Mouse (Mus musculus) spleen, postnatal 36 days (tissue): ENCODE results near the gene Hk2.
A peak's percentile ranks its signal among the peaks of the same experiment; 100 is the strongest.

Source experiments
- DNase-seq, 2 experiments: peaks; one replicate each; pipeline ENCODE4 v3.0.0; 2022; ENCODE audit warnings: low spot score in 2 of 2, mixed read lengths in 1 of 2

Gene Hk2

DNA sequence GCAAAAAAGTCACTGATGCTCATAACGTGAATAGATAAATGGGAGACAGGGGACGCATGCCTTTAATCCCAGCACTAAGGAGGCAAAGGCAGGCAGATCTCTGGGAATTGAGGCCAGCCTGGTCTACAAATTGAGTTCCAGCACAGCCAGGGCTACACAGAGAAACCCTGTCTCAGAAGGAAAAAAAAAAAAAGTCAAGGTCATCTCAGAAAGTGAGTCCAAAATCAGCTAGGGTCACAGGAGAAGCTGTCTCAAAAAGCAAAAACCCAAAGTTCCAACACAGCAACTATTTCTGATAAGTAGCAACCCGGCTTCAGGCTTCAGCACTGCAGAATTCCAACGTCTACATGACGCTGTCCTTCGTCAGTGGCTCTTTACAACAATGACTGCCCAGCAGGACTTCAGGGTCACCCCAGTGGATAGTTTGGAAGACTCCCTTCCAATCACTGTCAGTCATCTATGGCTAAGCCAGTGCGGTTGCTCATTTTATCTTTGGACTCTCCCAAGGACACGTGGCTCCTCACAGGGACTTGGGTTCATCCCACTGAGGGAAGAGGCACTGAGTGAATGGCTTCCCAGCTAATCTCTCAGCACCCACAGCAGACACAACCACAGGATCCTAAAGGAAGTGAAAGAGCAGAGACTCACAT is 33.3 kb downstream of the Hk2 start:
- no peak for DNase-seq

DNA sequence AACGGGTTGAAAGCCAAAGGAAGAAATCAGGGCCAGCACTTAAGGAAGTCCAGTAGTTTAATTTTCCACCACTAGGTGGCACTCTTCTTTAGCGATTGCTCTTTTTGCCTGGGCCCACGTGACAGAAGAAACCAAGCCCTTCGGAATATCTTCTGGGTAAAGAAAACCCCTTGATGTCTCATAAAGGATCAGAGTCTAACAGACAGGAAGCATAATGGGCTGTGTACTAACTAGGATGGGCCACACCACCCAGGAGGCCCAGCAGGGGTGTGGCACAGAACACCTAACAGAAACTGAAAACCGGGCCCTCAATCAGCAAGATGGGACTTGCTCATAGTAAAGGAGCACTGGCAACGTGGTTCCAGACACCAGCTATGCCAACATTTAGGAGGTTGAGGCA is 34.0 kb downstream of the Hk2 start:
- DNase-seq: peak; percentile 20 to 59

DNA sequence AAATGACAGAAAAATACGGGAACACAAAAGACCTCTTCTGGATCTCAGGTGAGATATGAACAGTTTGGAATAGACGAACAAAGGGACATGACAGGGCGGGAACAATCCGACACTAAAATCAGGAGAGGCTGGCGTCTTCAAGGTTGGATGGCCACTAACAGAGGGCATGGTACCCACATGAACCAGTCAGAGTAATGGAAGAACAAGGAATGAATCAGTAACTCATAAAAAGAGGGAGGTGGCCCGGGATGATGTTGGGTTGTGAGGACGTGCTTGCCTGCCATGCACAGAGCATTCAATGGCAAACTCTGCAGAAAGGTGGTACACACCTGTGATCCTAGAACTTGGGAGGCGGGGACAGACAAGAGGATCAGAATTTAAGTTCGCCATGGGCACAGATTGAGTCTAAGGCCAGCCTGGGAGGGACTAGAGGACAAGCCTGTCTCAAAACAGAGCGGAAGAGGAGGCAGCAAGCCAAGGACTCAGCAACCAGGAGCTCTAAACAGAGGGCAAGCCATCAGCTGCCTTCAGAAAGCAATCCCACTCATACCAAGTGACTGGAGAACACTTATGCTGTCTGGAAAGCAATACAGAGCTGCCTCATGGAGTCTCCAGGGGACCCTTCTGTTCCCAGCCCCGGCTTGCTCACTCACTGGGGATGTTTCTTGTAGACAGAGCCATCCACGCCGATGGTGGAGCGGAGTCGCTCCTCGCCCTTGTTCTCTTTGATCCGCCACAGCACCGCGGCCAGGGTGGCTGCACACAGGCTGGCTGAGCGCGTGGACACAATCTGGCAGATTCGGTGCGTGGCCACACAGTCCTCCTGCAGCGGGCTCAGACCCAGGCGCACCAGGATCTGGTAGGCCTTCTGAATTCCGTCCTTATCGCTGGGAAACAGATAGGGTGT is 36.4 kb downstream of the Hk2 start:
- no peak for DNase-seq

DNA sequence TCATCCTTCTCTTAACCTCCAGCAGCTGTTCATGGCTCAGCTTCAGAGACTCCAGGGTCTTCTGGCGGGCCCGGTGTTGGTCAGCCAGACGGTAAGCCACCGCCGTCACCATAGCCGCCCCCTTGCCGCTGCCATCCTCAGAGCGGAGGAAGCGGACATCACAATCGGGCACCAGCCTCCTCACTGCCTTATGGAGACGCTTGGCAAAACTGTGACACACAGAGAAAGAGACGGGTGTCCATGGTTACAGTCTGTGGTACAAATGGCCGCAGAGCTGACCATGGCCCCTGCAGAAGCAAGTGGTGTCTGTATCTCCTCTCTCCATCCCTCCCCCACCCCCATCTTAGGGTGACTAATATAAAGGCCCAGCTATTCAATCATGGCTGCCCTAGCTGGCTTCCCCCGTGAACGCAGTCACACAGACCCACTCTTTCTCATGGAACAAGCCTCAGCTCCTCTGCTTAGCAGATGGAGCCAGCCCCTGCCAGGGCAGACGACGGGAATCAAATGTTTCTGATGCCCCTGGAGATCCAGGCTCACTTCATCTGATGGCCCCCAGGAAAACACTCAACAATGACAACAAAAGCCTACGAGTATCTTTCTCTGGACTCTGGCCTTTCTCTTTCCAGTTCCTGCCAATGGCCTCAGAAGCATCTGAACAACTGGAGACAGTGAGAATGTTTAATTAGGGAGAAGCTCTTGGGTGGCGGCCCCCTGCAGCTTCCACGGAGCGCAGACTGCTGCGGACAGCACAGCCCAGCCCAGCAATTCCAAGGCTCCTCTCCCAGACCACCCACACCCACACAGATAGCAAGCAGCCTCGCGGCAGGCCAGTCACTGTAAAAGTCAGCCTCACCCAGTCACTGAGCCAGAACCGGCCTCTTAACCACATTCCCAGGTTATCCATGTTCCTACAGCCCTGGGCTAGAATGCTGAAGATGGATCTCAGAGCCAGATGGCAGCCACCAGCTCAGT is 37.3 kb downstream of the Hk2 start:
- DNase-seq: no peak

DNA sequence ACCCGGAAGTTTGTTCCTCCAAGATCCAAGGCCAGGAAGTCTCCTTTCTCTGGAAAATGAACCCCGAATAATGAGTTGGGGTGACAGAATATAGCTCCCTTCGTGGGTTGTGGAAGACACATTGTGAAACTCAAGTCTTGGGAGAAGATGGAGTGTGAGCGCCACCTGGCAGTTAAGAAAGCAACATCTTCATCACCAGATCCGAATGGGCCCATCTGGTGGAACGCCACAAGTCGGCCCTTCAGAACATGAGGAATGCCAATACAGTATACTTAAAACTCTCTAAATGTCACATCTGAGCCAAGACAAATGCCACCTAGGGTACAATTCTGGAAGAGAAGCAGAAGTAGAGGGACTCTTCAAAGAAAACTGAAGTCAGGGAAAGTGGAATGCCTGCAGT is 38.9 kb downstream of the Hk2 start:
- DNase-seq: no peak

DNA sequence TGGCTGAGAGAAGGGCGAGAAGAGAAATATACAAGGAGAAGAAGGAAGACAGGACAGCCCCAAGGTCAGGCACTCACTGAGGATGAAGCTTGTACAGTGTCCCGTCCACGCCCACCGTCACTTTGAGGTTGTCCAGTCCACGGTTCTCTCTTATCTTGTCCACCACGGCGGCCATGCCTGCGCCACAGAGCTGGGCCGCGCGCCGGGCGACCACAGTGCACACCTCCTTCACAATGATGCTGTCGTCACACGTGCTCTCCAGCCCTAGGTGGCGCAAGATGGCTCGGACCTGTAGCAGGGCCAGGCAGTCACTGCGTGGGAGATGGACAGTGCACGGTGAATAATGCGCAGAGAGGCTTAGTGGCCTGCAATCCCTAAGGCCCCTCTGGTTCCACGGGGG is 45.6 kb downstream of the Hk2 start:
- DNase-seq: no peak

DNA sequence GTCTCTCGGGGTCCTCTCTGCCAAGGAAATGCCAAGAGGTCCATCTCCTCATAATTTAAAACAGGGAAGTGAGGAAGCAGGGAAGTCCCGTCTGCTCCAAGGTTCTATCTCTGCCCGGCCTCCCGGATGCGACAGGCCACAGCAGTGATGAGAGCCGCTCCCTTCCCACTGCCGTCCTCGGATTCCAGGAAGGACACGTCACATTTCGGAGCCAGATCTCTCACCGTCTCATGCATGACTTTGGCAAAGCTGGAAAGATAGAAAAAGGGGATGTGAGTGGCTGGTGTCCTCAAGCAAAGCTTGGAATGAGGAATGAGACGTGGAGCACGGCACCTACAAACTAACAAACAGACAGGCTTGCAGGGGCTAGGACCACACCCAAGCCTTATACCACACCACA is 47.0 kb downstream of the Hk2 start:
- no peak for DNase-seq

DNA sequence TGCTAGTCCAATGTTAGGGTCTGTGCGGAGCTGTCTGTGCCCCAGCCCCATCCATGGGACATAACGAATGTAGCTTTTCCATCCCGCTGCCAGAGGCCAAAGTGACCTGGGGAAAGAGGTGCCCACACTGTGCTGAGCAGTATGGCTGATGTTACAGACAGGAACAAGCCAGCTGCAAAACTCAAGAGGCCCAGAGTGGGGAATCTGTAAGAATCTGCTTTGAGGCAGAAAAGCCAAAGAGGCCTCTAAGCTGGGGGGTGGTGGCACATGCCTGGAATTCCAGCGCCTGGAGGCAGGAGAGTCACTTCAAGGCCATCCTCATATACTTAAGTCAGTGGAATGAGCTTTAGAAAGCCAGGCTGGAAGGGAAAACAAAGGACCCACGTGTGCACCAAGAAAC is 50.9 kb downstream of the Hk2 start:
- DNase-seq: no peak

DNA sequence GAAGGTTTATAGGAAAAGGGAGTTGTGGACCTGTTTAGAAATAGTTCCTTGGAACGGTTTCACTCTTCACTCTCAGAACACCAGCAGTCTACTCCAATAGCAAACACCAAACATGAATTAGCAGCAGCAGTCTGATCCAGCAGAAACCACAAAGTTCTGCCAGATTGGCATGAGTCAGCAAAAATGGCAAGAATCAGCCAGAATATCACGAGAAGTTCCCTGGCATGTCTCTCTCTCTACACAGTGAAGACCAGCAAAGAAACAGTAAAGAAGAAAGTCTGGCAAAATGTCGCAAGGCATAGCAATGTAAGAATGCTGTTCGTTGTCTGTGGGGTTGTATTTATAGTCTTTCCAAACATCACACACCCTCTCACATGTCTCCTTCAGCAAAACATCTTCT is 58.1 kb downstream of the Hk2 start:
- no peak for DNase-seq

DNA sequence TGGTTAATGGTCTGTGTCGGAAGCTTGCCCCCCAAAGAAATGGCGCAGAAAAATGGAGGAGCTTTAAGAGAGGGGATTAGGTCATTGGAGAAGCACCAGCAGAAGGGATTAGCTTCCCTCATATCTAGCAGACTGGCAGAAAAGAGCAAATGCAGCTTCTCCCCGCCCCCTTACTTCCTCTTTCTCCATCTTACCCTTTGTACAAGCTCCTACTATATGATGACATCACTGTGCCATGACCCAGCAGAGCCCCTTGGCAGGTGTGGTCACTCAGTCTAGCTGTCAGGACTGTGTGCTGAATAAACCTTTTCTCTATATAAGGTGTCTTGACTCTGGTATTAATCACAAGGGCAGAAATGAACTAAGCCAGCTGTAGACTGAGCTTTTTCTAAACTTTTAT is 58.6 kb downstream of the Hk2 start:
- DNase-seq: no peak

DNA sequence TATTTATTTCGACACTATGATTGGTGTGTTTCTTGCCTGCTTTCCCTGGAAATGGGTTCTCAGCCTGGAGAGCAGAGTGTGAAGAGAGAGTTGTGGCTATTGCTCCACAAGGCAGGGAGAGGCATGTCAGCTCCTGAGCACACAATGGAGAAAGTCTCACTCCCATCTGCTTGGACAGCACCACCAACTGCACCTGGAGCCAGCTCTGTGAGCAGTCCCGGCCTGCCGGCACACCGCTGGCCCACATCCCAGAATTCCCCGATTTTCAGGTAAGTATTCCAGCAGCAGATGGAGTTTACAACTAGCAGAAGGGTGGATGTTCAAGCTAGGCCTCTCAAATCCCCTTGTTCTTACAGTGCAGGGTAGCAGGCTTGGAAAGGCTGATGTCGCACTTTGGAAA is 59.0 kb downstream of the Hk2 start:
- no peak for DNase-seq

DNA sequence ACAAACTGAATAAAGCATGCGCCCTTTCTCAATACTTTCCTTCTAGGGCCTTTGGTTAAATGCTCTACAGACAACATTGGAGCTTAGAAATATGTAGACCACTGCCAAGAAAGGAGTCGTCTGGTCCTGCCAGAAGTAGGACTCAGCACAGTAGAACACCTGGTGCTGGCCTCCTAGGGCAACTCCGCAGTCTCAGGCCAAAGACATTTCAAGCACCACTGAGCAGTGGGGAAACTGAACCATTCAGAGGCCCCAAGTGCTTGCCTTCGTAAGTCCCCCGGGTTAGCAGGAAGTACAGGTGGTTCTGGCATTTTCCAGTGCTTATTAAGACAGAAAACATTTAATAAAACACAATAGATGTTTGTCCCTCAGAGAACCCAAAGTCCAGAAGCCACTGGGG is 59.4 kb downstream of the Hk2 start:
- DNase-seq: no peak

DNA sequence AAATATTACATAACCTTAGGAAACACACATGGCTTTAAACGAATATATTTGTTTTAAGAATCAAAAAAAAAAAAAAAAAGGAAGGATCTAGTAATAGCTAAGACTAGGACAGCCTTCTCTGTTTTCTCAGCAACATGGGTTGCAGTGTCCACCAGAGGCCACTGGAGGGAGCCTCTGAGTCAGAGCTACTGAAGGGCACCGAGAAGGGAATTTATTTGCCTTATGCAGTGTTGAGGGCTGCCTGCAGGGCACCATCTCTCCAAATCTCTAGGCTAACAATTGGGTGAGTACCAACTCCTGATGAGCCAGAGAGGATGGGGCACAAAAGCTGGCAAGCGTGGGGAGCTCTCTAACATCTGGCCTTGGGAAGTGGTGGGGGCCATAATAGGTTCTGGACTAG is 60.0 kb downstream of the Hk2 start:
- peak; percentile 49 to 60 for DNase-seq

DNA sequence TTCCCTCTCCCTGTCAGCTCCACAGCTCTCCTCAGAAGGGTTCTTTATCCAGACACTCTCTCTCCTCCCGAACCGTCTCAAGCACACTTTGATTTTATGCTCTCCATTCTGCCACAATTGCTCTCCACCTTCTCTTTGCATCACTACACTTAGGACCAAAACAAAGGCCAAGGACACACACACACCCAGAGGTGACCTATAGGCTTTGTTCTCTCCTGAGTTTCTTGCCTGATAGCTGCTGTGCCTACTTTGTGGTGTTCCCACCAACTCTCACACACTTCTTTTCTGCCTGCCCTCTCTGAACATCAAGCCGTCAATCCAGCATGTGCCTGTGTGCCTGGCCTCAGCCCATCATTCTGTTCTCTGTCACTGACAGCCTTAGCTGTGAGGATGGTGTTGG is 66.5 kb downstream of the Hk2 start:
- DNase-seq: no peak

DNA sequence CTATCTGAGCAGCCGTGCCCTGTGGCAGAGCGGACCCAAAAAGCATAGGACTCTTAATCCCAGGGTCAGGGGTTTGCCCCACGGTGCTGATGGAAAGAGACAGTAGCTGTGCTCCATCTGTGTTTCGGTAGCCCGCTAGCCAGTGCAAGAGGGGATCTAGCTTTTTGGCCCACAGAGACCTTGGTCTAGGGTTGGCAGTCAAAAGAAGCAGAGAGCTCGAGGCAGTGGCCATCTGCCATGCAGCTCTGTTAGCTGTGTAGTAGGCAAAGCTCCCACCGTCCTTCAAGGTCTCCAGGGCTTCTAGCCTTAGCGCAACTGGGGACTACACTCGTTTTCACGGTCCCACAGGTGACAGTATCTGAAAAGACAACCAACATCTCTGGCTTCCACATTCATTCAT is 67.0 kb downstream of the Hk2 start:
- no peak for DNase-seq

DNA sequence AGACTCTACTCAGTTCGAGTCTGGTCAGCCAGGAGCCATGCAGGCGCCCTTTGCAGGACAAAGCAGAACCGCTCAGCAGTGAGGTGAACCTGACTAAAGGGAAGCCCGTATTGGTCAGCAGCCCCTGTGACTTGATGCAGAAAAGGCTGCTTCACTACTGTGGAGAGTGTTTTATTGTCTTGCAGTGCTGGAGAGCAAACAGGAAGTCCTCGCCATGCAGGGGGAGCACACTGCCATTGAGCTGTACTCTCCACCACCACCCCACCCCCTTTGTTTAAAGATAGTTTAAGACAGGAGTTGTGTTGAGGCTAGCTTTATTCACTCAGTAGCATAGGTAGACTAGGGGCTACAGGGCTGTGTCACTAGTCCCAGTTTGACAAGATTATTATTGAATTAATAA is 69.0 kb downstream of the Hk2 start, which contains the start of gene Pole4:
TSS of gene Pole4 (minus strand) at position 145 of the 400 bp plus-strand sequence.
- DNase-seq: no peak

DNA sequence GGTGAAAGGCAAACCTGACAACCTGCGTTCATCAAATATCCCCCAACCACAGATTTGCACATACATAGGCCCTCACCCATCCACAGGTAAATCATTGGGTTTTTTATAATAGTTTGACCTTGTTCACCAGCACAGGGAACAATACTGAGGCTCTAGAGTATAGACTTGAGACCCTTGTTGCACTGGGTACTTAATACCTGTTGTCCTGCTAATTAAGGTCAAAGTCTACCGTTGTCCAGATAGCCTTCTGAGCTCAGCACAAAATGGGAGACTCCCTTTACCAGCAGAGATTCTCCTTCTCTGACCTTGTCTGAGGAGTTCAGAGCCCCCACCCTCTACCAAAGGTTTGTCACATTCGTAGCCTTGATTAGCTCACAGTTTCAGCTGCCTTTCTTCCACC is 70.5 kb downstream of the Hk2 start:
- DNase-seq: no peak

DNA sequence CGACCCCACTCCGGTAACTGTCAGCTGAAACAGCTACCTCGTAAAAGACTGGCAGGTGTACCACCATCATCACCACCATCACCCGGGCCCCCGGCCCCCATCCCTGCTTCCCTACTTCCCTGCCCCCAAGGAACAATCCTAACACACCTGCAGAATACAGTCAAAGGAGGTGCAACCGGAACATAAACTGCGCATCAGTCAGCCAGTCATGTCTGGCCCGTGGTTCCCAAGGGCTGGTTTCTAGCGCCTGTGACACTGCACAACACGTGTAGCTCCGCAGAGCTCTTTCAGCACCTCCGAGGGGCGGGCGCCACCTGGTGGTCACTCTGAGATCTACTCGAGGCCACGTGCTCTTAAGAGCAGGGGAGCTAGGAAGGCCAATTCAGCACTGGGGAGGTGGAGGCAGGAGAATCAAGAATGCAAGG is 71.6 kb downstream of the Hk2 start:
- DNase-seq: peak; percentile 71 to 74

DNA sequence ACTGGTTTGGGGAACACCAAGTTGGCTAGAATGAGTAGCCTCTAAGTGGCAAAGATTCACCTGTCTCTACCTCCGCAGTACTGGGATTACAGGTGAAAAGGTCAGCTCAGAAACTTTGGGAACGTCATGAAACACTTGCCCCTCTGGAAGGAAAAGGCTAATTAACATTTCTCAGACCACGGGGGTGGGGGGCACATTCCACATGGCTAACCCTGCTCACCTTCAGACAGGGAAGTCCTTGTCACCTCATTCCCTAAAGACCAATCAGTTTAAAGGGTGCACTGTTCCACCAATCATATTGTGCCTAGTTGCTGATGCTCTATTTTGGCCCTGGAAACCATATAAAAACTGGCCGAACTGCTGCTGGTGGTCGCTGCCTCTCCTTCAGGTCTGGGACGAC is 73.0 kb downstream of the Hk2 start:
- DNase-seq: no peak

DNA sequence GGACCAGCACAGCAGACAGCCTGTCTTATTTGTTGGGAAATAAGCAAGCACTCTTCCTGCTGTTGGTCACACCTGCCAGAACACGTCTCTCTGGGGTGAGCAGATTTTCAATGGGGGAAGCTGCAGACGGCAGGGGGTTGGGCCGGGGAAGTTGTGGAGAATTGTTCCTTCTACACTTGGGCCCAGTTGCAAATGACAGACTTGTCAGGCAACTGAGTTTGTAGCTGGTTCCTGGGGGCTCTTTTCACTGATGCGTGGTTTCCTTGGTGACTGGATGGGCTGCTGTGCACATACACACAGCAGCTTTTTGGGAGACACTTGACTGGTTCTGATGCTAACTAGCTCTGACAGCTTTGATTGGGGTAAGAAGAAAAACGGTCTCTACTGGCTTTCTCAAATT is 74.4 kb downstream of the Hk2 start:
- DNase-seq: no peak

DNA sequence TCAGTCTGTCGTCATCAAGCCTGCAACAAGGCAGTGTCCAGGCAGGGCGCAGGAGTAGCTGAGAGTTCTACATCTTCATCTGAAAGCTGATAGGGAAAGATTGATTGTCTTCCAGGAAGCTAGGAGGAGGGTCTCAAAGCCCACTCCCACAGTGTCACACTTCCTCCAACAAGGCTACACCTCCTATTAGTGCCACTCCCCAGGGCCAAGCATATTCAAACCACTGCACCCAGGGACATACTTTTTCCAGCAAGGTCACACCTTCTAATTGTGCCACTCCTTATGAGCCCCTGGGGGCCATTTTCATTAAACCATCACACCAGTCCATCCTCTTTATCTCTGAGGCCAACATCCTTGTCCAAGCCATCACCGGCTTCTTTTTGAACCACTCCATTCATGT is 77.5 kb downstream of the Hk2 start:
- no peak for DNase-seq

DNA sequence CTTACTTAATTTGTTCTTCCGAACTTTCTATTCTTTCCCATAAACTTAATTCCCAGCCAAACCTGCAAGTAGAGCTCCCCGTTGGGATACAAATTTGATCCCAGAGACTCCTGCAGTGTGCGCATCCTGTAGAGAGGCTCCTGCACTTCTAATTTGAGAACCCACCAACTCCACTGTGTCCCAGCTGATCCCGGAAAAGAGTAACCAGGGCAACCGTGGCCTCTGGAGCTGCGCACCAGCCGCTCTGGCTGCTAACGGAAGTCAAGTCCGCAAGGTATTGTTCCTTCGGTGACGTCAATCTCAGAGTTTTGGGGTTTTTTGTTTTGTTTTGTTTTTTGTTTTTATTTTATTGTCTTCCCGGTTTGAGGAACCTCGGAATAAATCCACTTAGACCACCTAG is 79.6 kb downstream of the Hk2 start:
- no peak for DNase-seq
